Mouse (Mus musculus): ENCODE data around the gene Nop58. TPM values are rescaled to one million over a fixed set of nuclear protein-coding genes. Genes with fewer than 3 reads are reported as not detected.

Nop58 gene
- polyA plus RNA-seq, 1 experiment, result 8.2 TPM

GRCm38 (mm10) chr1:59765279-59765678 is 80.5 kb downstream of the Nop58 start:
- WGBS, result 9% methylated on average over 4 of the region's 4 CpGs
- no peak overlapping the region for H3K4me3 ChIP-seq (ENCODE audit: low read depth, low read length)
- TF ChIP-seq CTCF (IDR thresholded peaks at IDR 0.05; ENCODE audit: extremely low read depth, insufficient read length, insufficient replicate concordance, low read depth, low read length) (no peak), POLR2A (IDR thresholded peaks at IDR 0.05; ENCODE audit: low read depth, low read length) (no peak)

GRCm38 (mm10) chr1:59766626-59767025 is 81.9 kb downstream of the Nop58 start:
- Histone ChIP-seq H3K27ac (ENCODE audit: insufficient read depth, low read depth, low read length) (no peak overlapping the region), H3K4me1 (ENCODE audit: control insufficient read depth, insufficient read depth, insufficient read length, low read length) (peaks cover 3% of the 10 kb centered on the region; the same call in 1 of the 2 replicates), H3K4me3 (ENCODE audit: low read depth, low read length) (no peak overlapping the region), H3K27me3 (ENCODE audit: control insufficient read depth, insufficient read depth, low read length) (peaks cover 3% of the 10 kb centered on the region; the same call in 1 of the 2 replicates), H3K36me3 (ENCODE audit: control insufficient read depth, insufficient read depth, low read length) (no peaks in the 10 kb centered on the region)
- TF ChIP-seq POLR2A (IDR thresholded peaks at IDR 0.05; ENCODE audit: low read depth, low read length) (no peak), CTCF (IDR thresholded peaks at IDR 0.05; ENCODE audit: extremely low read depth, insufficient read length, insufficient replicate concordance, low read depth, low read length) (no peak)

More at GRCm38 (mm10) chr1:59765279-59765678, 80.5 kb downstream of the Nop58 start:
- Histone ChIP-seq H3K36me3 (ENCODE audit: control insufficient read depth, insufficient read depth, low read length) (no peaks in the 10 kb centered on the region), H3K4me1 (ENCODE audit: control insufficient read depth, insufficient read depth, insufficient read length, low read length) (0 out of 2 replicates have a peak, but pooled peaks cover 3% of the 10 kb centered on the region), H3K27me3 (ENCODE audit: control insufficient read depth, insufficient read depth, low read length) (peaks cover 3% of the 10 kb centered on the region; the same call in 1 of the 2 replicates), H3K27ac (ENCODE audit: insufficient read depth, low read depth, low read length) (no peak overlapping the region)

Other genes starting within 250 kb of the Nop58 start
- gene Fzd7, start 202.5 kb upstream of the Nop58 start, polyA plus RNA-seq (2012; rRNA removed), result 10.5 and 15.1 TPM in 2 replicates
- gene Gm973, start 168.7 kb upstream of the Nop58 start, polyA plus RNA-seq (2012; rRNA removed), result 0.10 and 0.13 TPM in 2 replicates
- gene Sumo1, start 14.1 kb upstream of the Nop58 start, polyA plus RNA-seq (2012; rRNA removed), result 1.4 and 2.2 TPM in 2 replicates
- gene Bmpr2, start 78.4 kb downstream of the Nop58 start, polyA plus RNA-seq (2012; rRNA removed), result 0.89 and 1.9 TPM in 2 replicates
- gene Fam117b, start 228.0 kb downstream of the Nop58 start, polyA plus RNA-seq (2012; rRNA removed), result 4.7 and 13.0 TPM in 2 replicates